Mouse (Mus musculus) R1 (cell line): ENCODE measurements around the gene Smc6.

Experiments used
- DNase-seq: peaks from one replicate; pipeline ENCODE4 v3.0.0-alpha.2; 2018; ENCODE audit warnings: low read depth, low spot score

Smc6 gene

DNA sequence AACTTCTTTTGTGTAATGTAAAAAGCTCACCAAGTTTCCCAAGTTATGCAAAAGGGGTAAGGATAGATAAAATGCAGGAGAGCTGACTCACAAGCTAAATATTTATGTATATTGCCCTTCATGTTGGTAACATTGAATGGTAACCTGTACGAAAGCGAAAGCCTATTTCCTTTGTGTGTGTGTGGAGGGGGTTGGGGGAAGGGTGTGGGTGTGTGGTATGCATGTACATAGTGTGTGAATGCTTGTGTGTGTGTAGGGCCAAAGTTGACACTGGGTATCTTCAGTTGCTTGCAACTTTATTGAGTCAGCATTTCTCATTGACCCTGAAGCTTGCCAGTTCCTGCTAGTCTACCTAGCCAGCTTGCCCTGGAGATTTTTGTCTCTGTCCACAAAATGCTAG lies 15.9 kb downstream of the Smc6 start:
- DNase-seq = peak; percentile 16

DNA sequence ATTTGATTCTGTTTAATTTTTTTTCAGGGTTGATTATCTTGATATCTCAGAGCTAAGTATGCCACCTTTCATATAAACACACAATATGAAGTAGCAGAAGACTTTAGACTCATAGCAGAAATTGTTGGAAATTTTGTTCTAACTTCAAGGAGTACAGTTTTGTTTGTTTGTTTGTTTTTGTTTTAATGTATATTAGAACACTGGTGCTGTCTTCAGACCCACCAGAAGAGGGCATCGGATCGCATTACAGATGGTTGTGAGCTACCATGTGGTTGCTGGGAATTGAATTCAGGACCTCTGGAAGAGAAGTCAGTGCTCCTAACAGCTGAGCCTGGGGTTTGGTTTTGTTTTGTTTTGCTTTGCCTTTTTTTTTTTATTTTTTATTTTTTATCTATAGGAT lies 20.7 kb downstream of the Smc6 start:
- peak; percentile 32 for DNase-seq

- no peak for DNase-seq
Measured at GRCm38 (mm10) chr12:11300858-11301257, 35.2 kb downstream of the Smc6 start.

GRCm38 (mm10) chr12:11306753-11307645 lies 41.3 kb downstream of the Smc6 start:
- no peak for DNase-seq

DNA sequence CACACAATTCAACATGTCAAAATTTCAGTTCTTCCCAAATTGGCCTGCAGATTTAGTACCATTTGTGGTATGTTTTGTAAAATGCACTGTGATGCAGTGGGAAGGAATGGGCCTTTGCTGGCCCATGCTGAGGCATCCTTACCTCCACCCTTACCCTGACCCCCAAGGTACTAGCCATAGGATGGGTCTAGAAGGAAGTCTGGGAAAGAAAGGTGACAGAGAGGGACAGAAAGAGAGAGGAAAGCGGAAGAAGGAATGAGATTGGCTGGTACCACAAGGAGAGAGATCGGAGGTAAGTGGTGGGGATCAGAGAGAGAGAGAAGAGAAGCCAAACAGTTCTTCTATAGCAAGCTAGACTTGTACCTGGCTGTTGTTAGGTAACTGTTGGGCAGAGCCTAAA lies 45.4 kb downstream of the Smc6 start:
- no peak for DNase-seq

- no peak for DNase-seq
Measured at GRCm38 (mm10) chr12:11313840-11314239, 48.2 kb downstream of the Smc6 start.

DNA sequence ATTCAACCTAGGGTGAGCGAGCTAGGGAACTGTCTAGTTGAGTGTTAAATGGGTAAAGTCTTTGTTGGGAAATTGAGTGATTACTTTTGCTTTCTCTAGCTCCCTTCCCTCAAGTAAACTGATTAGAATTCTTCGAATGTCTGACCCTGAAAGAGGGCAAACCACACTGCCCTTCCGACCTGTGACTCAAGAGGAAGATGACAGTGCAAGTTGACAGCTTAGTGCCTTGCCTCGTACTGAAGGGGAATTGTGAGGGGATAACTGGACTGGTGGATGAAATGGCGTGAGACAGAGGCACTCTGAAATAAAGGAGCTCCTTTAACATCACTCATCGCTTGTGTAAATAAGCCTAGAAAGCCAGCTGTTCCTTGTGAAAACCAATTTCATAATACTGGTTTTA lies 52.0 kb downstream of the Smc6 start:
- DNase-seq = no peak

DNA sequence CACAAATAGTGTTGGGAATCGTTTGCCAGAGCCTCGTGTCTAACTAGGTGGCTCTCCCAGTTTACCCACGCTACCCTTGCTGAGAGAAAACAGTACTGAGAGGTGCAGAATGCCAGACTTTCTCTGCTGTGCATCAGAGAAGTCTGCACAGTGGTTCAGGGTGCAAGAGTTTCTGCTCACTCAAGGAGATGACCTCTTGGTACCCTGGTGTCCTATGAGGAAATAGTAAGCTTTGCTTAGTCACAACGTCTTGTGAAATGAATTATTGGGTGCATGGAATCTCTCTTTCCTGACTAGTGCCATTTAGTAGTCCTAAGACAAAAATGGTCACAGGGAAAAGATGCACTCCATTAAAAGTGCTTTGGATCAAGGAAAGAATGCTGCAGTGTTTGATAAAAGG lies 58.8 kb downstream of the Smc6 start:
- no peak for DNase-seq

GRCm38 (mm10) chr12:11326483-11326882 lies 60.8 kb downstream of the Smc6 start:
- DNase-seq = no peak

DNA sequence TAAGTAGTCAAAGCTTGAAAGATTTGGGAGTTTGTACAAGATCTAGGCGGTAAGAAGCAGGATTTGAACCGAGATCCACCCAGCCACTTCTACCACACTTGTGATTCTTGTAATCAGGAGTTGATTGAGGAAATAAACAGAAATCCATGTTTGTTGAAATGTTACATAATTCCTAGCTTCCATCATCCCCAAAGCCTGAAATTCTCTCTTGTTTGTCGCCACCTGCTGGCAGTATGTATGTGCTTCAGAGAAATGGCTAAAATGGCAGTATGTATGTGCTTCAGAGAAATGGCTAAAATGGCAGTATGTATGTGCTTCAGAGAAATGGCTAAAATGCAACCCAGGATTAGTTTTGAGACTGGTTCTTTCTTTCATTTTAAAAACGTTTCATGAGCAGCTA lies 71.2 kb downstream of the Smc6 start:
- DNase-seq = peak; percentile 63

DNA sequence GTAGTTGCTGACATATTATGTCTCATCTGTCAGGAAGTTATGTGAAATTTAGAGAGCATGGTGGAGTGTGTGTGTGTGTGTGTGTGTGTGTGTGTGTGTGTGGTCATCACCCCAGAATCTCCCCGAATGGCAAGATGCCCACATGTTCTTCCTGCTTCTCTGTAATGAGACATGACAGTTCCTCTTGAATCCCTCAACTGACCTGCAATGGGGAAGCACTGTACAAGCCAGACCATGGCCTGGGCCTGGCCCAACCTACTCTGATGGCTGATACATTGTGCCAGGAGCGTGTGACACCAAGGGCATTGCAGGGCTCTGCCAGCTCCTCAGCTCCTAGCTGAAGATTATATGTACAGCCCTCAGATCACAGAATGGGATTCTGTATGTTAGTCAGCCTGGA lies 72.6 kb downstream of the Smc6 start:
- no peak for DNase-seq

GRCm38 (mm10) chr12:11342020-11342600 lies 76.4 kb downstream of the Smc6 start:
- no peak for DNase-seq

DNA sequence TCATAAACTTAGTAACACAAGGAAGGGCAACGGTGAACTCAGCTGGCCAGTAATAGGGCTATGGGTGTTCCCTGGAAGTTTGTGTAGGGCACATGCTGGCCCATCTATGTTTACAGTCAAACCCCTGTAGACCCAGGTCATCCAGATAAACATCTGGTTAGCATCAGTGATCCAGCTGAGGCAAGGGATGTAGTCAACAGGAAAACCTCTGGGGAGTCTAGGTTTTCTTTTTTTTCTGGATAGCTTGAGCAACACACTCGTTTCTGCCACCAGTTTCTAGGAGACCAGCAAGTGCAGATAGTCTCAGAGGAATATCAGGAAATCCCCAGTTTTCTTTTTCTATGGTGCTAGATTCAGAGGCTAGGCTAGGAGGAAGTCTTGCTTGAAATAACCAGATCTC lies 80.3 kb downstream of the Smc6 start:
- no peak for DNase-seq

DNA sequence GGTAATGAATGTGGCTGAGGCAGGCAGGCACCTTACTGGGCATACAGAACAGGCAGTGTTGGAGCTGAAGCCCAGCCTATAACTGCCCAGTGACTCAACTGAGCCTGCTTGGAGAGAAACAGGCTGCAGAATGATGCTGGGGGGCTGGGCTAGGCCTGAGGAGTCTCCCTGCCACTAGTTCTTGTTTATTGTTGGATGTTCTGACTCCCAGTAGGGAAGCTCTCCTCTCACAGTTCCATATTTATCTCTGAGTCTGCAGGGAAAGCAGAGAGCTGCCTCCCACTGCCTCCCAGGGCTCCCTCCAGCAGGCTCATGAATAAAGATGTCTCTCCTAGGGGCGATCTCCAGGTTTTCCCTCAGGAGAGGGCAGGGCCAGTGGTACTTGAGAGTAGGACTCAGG lies 82.7 kb downstream of the Smc6 start:
- DNase-seq = no peak

- DNase-seq = no peak
Measured at GRCm38 (mm10) chr12:11349870-11350269, 84.2 kb downstream of the Smc6 start.

DNA sequence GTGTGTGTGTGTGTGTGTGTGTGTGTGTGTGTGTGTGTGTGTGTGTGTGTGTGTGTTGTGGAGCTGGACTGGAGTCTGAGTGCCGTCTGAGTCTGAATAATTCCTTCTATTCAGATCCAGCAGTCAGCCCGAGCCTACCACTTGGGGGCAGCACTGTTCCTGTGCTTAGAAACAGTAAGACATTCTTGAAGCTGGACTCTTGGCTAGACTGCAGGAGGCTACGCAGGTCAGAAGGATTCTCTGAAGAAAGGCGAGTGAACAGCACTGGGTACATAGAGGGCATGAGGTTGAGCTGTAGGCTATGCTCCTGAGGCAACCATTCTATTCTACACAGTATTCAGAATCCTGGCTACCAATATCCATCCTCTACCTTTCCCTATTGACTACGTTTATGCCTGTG lies 85.2 kb downstream of the Smc6 start:
- peak; percentile 78 for DNase-seq

GRCm38 (mm10) chr12:11362435-11362834 lies 96.7 kb downstream of the Smc6 start:
- no peak for DNase-seq

DNA sequence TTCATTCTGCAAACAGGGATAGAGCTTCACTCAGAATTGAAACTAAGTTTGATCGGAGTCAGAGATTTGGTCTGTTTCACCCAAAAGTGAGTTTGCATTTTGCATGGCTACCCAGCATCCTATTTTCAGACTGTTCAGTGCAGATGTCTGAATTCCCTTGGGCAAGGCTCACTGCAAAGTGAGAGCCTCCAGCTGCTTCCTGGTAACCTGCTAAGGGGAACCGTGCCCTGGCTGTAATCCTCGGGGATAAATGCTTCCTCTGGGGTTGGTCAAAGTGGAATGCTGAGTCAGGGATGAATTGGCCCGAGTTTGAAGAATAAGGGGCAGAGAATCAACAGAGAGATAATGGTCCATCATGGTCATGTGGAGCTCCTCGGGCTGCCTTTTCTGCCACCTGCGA lies 99.2 kb downstream of the Smc6 start:
- no peak for DNase-seq

GRCm38 (mm10) chr12:11367099-11367765 lies 101.5 kb downstream of the Smc6 start:
- DNase-seq = no peak
